Mouse (Mus musculus): ENCODE measurements at regions not wholly inside any gene's neighbourhood (a gene's known extent, or its start where the extent isn't known, plus 50 kb on each side); places are given as distances from the start of the nearest gene placed in this dataset.

DNA sequence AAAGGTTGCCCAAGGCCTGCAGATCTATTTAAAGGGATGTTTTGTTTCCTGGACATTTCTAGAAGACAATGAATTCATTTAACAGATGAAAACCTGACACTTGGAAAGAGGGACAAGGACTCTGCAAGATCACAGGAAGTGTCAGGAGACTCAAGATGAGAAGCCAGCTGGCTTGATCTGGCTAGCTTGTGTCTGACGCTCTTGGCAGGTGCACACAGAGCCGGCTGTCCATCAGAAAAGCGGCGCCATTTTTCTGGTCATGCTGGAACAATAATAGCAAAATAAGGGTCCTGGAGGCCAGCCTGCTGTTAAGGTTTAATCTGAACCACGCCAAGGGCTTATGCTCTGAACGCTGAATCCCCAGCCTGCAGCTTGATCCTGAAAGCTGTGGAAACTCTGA, 303.3 kb downstream of the Ptpru start:
- no peaks in the 10 kb centered on the region for H3K4me1 ChIP-seq (ENCODE audit: control insufficient read depth, insufficient read depth, low read length)
- H3K27ac ChIP-seq (ENCODE audit: insufficient read depth, low read length), result no peak overlapping the region
- TF ChIP-seq POLR2A (IDR thresholded peaks at IDR 0.05; ENCODE audit: low read depth, low read length), result no peak
- TF ChIP-seq CTCF (IDR thresholded peaks at IDR 0.05; ENCODE audit: borderline replicate concordance, insufficient read depth, low read length), result no peak
- no peak overlapping the region for H3K4me3 ChIP-seq (ENCODE audit: insufficient read depth, low read length)

DNA sequence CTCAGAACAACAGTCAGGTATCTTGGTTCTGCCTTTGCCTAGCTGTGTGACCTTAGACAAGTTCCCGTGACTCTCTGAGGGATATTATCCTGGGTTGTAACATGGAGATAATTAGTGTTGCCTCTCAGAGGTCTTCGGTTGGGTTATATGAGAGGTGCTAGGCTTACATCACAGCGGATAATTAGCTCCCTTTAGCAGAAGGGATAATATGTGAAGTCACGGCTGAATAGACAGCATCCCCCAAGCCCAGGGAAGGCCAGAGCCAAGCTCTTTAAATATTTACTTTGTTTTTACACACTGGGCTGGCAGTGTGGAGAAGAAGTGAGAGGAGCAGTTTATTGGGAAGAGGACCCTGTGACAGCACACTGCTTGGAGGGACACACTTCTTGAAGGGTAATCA, 299.9 kb downstream of the Ptpru start:
- TF ChIP-seq POLR2A (IDR thresholded peaks at IDR 0.05; ENCODE audit: low read depth, low read length) (no peak), CTCF (IDR thresholded peaks at IDR 0.05; ENCODE audit: borderline replicate concordance, insufficient read depth, low read length) (no peak)
- H3K4me1 ChIP-seq (ENCODE audit: control insufficient read depth, insufficient read depth, low read length), result no peaks in the 10 kb centered on the region
- no peak overlapping the region for H3K4me3 ChIP-seq (ENCODE audit: insufficient read depth, low read length)
- no peak overlapping the region for H3K27ac ChIP-seq (ENCODE audit: insufficient read depth, low read length)

GRCm38 (mm10) chr4:131546422-131547200, 291.5 kb downstream of the Ptpru start:
- Histone ChIP-seq H3K4me3 (ENCODE audit: insufficient read depth, low read length) (no peak overlapping the region), H3K27ac (ENCODE audit: insufficient read depth, low read length) (no peak overlapping the region), H3K4me1 (ENCODE audit: control insufficient read depth, insufficient read depth, low read length) (no peaks in the 10 kb centered on the region)
- no peak for TF ChIP-seq POLR2A (IDR thresholded peaks at IDR 0.05; ENCODE audit: low read depth, low read length)
- TF ChIP-seq CTCF (IDR thresholded peaks at IDR 0.05; ENCODE audit: borderline replicate concordance, insufficient read depth, low read length), result no peak

DNA sequence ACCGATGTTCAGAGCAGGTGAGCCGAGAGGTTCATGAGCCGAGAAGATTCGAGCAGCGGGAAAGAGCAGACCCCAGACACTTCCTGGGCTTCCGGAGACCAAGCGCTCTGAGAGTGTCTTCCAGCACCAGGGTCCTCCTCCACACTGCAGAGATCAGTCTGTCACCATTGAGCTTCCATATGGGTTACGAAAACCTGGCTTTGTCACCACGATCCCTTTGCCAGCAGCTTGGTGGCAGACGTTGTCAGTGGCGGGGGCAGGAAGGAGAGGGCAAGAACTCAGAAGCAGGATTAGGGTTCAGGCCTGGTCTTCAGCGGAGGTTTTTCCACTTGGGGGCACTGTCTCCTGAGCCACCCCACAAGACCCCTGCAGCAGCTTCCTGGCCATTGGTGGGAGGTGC, 288.5 kb downstream of the Ptpru start:
- H3K4me1 ChIP-seq (ENCODE audit: control insufficient read depth, insufficient read depth, low read length), result no peaks in the 10 kb centered on the region
- no peak overlapping the region for H3K4me3 ChIP-seq (ENCODE audit: insufficient read depth, low read length)
- H3K27ac ChIP-seq (ENCODE audit: insufficient read depth, low read length), result no peak overlapping the region
- TF ChIP-seq POLR2A (IDR thresholded peaks at IDR 0.05; ENCODE audit: low read depth, low read length) (no peak), CTCF (IDR thresholded peaks at IDR 0.05; ENCODE audit: borderline replicate concordance, insufficient read depth, low read length) (no peak)

DNA sequence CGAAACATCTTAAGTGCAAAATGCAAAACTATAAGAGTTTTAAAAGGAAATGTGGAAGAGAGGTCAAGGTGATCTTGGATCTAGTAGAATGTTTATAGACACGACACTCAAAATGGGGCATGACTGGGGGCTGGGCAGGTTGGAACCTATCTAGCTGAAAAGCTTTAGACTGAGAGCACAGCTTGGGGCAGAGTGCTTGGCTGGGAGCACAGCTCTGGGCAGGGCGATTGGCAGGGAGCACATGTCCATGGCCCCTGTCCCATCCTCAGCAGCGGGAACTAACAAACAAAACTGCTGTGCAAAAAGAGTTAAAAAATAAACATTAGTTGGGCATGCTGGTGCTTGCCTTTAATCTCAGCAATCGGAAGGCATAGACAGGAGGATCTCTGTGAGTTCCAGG, 279.6 kb downstream of the Ptpru start:
- Histone ChIP-seq H3K4me1 (ENCODE audit: control insufficient read depth, insufficient read depth, low read length) (no peaks in the 10 kb centered on the region), H3K27ac (ENCODE audit: insufficient read depth, low read length) (no peak overlapping the region), H3K4me3 (ENCODE audit: insufficient read depth, low read length) (no peak overlapping the region)
- TF ChIP-seq CTCF (IDR thresholded peaks at IDR 0.05; ENCODE audit: borderline replicate concordance, insufficient read depth, low read length) (no peak), POLR2A (IDR thresholded peaks at IDR 0.05; ENCODE audit: low read depth, low read length) (no peak)

DNA sequence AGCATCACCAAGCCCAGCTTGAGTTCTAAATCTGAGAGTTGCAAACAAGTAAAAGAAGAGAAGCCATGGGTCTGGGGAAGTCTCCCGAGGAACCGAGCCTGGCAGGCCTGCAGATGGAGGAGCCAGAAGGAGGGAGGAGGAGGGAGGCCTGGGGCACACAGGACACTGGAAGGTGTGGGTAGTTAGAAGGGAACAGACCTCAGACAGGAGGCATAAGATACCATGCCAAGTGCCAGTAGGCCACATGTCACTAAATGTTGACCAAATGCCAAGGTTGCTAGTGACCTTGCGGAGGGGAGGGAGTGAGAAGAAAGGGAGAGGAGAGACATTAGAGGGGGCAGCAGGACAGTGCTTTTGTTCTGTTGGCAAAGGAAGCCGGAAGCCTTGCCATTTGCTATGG, 274.2 kb downstream of the Ptpru start:
- Histone ChIP-seq H3K4me3 (ENCODE audit: insufficient read depth, low read length) (no peak overlapping the region), H3K4me1 (ENCODE audit: control insufficient read depth, insufficient read depth, low read length) (no peaks in the 10 kb centered on the region), H3K27ac (ENCODE audit: insufficient read depth, low read length) (no peak overlapping the region)
- no peak for TF ChIP-seq CTCF (IDR thresholded peaks at IDR 0.05; ENCODE audit: borderline replicate concordance, insufficient read depth, low read length)
- TF ChIP-seq POLR2A (IDR thresholded peaks at IDR 0.05; ENCODE audit: low read depth, low read length), result no peak

DNA sequence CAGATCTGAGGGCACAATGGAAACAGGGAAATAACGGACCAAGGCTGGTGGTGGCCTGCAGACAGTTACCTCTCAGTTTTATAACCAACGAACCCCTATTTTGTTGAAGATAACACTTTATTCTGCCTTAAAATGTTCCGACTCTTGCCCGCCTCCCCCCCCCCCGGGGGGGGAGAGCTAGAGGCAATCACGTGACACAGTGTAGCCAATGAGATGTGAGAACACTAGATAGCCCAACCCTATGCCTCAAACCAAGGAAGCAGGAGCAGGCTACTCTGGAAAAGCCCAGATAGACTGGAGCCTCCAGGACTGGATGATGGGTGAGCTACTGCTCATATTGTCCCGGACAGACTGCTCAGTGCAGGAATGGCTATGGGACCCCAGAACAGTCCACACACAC, 272.9 kb downstream of the Ptpru start:
- no peaks in the 10 kb centered on the region for H3K4me1 ChIP-seq (ENCODE audit: control insufficient read depth, insufficient read depth, low read length)
- H3K27ac ChIP-seq (ENCODE audit: insufficient read depth, low read length), result no peak overlapping the region
- no peak overlapping the region for H3K4me3 ChIP-seq (ENCODE audit: insufficient read depth, low read length)
- TF ChIP-seq POLR2A (IDR thresholded peaks at IDR 0.05; ENCODE audit: low read depth, low read length) (no peak), CTCF (IDR thresholded peaks at IDR 0.05; ENCODE audit: borderline replicate concordance, insufficient read depth, low read length) (no peak)

DNA sequence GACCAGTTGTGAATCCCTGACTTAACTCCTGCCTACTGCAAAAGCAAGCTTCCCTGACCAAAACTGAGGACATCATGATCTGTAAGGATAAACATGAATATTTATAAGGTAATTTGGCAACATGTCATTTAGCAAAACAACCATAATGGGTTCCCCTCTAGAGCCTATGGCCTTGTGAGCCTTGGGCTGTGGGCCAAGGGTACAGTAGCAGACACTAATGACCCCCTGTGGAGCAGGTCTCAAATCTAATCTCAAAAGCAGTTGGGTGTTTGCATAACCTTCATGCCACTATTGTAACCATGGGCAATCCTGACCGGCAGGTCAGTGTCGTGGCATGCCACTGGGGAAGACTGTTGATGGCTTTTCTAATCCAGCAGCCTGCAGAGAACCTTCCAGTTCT, 270.8 kb downstream of the Ptpru start:
- TF ChIP-seq POLR2A (IDR thresholded peaks at IDR 0.05; ENCODE audit: low read depth, low read length) (no peak), CTCF (IDR thresholded peaks at IDR 0.05; ENCODE audit: borderline replicate concordance, insufficient read depth, low read length) (no peak)
- H3K4me3 ChIP-seq (ENCODE audit: insufficient read depth, low read length), result no peak overlapping the region
- no peaks in the 10 kb centered on the region for H3K4me1 ChIP-seq (ENCODE audit: control insufficient read depth, insufficient read depth, low read length)
- H3K27ac ChIP-seq (ENCODE audit: insufficient read depth, low read length), result no peak overlapping the region

- no peak overlapping the region for H3K4me3 ChIP-seq (ENCODE audit: insufficient read depth, low read length)
- no peak for TF ChIP-seq CTCF (IDR thresholded peaks at IDR 0.05; ENCODE audit: borderline replicate concordance, insufficient read depth, low read length)
- no peak for TF ChIP-seq POLR2A (IDR thresholded peaks at IDR 0.05; ENCODE audit: low read depth, low read length)
- H3K27ac ChIP-seq (ENCODE audit: insufficient read depth, low read length), result no peak overlapping the region
Measured at GRCm38 (mm10) chr4:131569156-131569555, 268.9 kb downstream of the Ptpru start.

DNA sequence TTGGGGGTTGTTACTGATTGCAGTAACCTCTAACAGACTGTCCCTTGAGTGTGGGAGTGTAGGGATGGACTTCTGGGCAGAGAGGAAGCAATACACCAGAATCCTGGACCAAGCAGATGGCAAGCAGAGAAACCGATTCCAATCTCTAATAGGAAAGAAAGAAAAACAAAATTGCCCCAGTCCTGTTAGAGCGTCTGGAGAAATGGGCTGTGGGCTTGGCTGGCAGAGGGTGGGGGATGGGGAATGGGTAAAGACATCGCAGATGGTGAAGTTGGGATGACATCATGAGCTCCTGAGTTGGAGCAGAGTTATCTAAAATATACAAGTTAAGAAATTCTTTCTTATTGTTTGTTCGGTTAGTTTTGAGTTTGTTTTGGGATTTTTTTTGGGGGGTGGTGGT, 260.5 kb downstream of the Ptpru start:
- Histone ChIP-seq H3K27ac (ENCODE audit: insufficient read depth, low read length) (no peak overlapping the region), H3K4me3 (ENCODE audit: insufficient read depth, low read length) (no peak overlapping the region), H3K4me1 (ENCODE audit: control insufficient read depth, insufficient read depth, low read length) (no peaks in the 10 kb centered on the region)
- TF ChIP-seq POLR2A (IDR thresholded peaks at IDR 0.05; ENCODE audit: low read depth, low read length) (no peak), CTCF (IDR thresholded peaks at IDR 0.05; ENCODE audit: borderline replicate concordance, insufficient read depth, low read length) (no peak)

More at GRCm38 (mm10) chr4:131569156-131569555, 268.9 kb downstream of the Ptpru start:
- H3K4me1 ChIP-seq (ENCODE audit: control insufficient read depth, insufficient read depth, low read length), result no peaks in the 10 kb centered on the region

All from embryonic fibroblast, embryonic 13.5 days (primary cell).